Mouse (Mus musculus) left cerebral cortex, adult 18-20 months (tissue): ENCODE results near the gene Derl3. TPM values are rescaled to one million over a fixed set of nuclear protein-coding genes. Genes with fewer than 3 reads are reported as not detected.
"Not testable (repeated sequence)": the region's sequence is repeated elsewhere in the genome, so short reads cannot be mapped to it uniquely, and the experiment has no call there.

ENCODE experiments used
- DNase-seq, 2 experiments: peaks; one replicate each; pipeline ENCODE4 v3.0.0; 2021 to 2022; ENCODE audit warnings: low spot score in 2 of 2, mixed read lengths in 1 of 2
- long read RNA-seq, 2 experiments: library from polyadenylated mRNA; stranded (forward); transcript quantifications; one replicate each; pipeline ENCODE4 v2.0.0; 2021
- total RNA-seq, 2 experiments: library from RNA; stranded (reverse); gene quantifications; 2 replicates each; pipeline ENCODE4 v1.2.3; 2021

Derl3 gene
- total RNA-seq = 1 to 10 TPM; 4.0 to 4.9 TPM
- long read RNA-seq, experiment 1, partial matches to known transcripts = 1 of 3 reads
- long read RNA-seq, experiment 1, other reads (novel, unspliced or antisense) = 2 of 3 reads
- long read RNA-seq, experiment 2, partial matches to known transcripts = 0 of 3 reads
- long read RNA-seq, experiment 2, other reads (novel, unspliced or antisense) = 0 of 3 reads

DNA sequence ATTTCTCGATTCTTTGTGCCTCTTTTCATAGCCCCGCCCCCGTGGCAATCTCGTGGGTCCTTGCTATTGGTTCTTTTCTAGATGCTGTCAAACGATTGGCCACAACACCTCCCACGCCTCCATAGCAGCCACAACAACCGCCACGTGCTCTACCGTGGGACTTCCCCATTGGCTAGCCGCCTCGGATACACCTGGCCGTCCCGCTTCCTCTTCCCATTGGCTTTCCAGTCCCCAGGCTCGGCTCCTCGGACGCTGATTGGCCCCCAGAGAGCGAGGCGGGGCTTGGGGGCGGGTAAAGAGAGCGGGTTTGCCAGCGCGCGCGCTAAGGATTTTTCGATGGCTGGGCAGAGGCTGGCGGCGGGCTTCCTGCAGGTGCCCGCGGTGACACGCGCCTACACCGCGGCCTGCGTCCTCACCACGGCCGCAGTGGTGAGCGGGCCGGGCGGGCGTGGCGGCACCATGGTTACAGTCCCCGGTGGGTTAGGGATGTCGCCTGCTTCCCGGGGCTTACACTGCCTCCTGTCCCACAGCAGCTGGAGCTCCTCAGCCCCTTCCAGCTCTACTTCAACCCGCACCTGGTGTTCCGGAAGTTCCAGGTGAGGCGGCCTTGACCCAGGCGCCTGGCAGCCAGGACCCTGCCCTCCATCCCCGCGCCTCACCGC is at the start of gene Derl3:
Gene Derl3, plus strand, starts transcription at position 325 of the 662 bp plus-strand sequence.
- peak; percentile 92 to 98 for DNase-seq

GRCm38 (mm10) chr10:75843898-75844297 is 49.3 kb upstream of the Derl3 start:
- DNase-seq = not testable (repeated sequence)

DNA sequence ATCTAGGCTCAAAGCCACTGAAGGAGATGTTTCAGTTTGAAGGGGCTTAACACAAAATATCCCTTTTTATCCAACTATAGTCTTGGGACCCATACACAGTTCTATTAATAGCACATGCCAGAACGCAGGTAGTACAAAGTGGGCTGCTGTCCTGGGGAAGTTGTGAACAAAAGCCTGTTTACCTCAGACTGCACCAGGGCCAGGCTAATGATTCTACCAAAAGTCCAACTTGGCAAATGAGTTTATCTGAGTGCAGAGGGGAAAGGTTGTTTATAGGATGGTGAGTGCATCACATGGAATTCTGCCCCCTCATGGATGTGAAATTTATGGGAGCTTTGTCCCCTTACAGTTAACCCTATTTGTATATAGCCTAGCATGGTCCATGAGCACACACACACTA is 48.4 kb upstream of the Derl3 start:
- DNase-seq = no peak

- no peak for DNase-seq
These were observed 47.8 kb upstream of the Derl3 start for GRCm38 (mm10) chr10:75845306-75845930.

- DNase-seq = no peak
These were observed 44.8 kb upstream of the Derl3 start for GRCm38 (mm10) chr10:75848382-75848781.

- no peak for DNase-seq
These were observed 42.1 kb upstream of the Derl3 start for GRCm38 (mm10) chr10:75851076-75851475.

DNA sequence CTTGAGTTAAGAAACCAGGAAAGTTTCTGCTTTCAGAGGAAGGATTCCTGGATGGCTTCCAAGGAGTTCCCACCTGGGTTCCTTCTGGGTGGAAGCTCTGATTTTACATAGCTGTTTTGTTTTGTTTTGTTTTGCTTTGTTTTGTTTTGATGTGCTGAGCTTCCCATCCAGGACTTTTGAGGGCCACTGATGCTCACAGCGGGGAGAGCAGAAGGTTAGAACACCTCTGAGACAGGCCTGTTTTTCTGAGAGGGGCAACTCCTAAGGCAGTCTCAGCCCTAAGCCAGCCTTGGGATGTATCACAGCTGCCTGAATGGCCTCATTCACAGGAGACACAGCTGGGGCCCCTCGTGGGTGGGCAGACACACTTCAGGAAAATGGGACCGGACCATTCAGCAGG is 41.5 kb upstream of the Derl3 start:
- DNase-seq = no peak

GRCm38 (mm10) chr10:75852539-75853125 is 40.6 kb upstream of the Derl3 start:
- no peak for DNase-seq

GRCm38 (mm10) chr10:75853452-75853851 is 39.8 kb upstream of the Derl3 start:
- peak; percentile 85 to 93 for DNase-seq

- DNase-seq = no peak
These were observed 39.1 kb upstream of the Derl3 start for GRCm38 (mm10) chr10:75854096-75854495.

GRCm38 (mm10) chr10:75854791-75855190 is 38.4 kb upstream of the Derl3 start:
- no peak for DNase-seq

DNA sequence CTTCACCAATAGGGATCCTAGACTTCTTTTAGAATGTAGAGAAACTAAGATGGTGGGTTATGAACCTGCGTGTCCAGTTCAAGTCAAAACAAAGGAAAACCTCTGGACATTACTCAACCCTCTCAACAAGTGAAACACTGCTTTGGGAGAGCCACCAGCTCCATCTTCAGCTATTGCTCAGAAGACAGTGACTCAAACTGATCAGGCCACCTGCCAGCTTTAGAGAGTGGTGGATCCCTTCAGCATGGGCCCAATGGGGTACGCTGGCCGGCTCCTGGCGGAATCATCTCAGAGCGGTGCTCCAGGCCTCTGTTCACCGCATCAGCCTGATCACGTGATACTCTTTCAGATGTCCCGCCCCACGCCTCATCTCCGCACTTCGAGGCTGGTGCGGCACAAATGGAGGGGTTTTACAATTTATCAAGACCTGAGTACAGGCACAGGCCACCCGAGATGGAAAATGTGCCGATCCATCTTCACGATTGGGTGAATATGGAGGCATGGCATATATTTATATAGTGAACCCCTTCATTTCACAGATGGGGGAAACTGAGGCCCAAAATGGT is 37.7 kb upstream of the Derl3 start:
- no peak for DNase-seq

DNA sequence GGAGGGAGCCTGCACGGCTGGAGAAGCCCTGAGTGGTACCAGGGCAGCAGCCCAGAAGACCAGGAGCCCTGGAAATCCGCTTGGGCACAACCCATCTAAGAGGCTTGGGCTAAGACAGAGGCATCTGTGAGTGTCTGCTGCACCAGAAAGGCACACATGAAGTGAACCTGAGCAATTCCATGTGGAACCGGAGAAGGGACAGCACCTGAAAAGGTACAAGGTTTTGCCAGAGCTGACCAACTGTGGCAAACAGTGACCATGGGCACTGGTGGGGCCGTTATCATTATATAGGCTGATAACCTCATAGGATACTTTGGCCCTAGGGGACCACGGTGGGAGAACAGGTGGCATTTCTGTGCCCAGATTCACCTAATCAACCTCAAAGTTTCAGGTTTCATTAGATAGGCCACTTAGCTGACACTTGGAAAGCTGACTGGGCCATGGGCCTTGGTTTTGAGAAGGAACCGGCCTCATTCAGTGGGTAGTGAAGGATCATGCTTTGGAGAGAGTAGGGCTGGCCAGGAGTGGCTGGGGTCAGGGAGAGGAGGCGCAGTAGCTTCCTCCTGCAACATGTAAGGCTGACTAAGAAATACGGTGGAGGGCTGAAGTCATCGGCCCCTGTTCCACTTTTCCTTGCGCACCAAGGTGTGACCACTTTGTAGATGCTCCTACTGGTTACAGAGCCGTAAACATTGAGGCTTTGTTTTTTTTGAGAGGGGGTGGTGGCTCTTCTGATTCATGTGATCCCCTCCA is 36.9 kb upstream of the Derl3 start:
- DNase-seq = no peak

GRCm38 (mm10) chr10:75856976-75857375 is 36.2 kb upstream of the Derl3 start:
- no peak for DNase-seq

GRCm38 (mm10) chr10:75857598-75857997 is 35.6 kb upstream of the Derl3 start:
- no peak for DNase-seq

GRCm38 (mm10) chr10:75859107-75859746 is 34.0 kb upstream of the Derl3 start:
- no peak for DNase-seq

DNA sequence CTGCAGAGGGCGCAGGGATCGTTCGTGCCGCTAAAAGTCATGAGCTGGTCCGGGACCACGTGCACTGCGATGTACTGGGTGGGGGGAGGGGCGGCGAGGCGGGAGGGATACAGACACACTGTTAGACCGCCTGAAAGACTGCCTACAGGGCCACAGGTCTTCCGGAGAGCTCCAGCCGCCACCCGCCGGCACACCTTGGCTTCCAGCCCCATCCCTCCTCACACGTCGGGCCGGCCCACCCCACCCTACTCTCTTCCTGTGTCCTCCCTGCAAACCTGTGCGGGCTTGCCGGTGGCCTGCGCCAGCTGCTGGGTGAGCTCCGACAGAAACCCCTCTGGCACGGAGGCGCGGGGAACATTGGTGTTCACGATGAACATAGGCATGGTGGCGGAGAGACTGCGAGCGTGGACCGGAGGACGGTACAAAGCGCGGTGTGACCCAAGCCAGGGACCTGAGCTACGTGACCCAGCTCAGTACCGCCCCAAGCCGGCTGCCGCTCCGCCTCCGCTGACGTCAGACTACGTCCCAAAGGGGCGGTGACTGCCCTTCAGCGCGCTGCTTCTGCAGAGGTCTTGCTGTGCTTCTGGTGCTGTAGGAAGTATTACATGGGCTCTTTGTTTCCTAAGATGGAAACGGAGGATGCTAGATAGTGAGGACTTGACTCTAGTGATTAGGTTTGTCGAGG is 33.3 kb upstream of the Derl3 start, which contains the start of gene Mif:
Gene Mif, minus strand, starts transcription at position 455 of the 685 bp plus-strand sequence.
- peak; percentile 80 to 88 for DNase-seq

DNA sequence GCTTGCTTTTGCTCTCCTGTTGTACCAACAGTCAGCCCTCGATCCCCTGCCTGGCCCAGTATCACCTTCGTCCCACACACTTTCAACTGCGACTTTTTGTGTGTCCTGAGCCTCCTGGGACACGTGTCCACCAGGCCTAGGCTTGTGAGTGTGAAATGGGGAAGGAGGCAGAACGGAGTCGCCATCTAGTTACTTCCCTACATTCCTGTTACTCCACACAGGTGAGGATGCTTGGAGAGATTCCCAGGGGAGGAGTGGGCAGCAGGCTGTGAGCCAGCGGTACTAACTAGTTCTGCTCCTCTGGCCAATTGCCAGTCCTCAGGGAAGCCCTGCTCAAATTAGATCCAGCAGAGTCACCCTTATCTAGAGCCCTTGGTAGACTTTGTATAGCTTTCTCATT is 32.5 kb upstream of the Derl3 start:
- DNase-seq = no peak

DNA sequence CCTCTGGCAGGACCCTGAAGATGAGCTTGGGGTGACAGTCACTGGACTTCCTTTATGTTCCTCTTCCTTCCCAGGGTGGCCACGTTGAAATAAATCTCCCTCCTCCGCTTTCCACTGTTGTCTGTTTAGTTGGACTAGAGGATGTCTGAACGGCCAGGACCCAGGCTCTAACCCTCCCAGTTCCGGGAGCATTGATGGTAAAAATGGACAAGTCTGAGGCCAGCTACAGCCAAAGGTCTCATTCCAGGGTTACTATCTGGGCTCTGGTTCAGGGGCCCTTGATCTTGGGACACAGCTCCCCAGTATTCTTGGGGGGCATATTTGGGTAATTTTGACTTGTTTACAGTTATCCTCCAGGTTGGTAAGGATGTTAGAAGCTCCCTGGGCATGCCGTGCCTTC is 31.6 kb upstream of the Derl3 start:
- no peak for DNase-seq
